In genomic region chr11:93120766-93121415, GRCm38 (mm10) we compare ENCODE assay signal across 27 mouse cellular contexts. TPM values are rescaled to one million over a fixed set of nuclear protein-coding genes. Genes with fewer than 3 reads are reported as not detected.
A peak's percentile ranks its signal among the peaks of the same experiment; 100 is the strongest.
DNase-seq lines count a peak whose midpoint lies in the region; ATAC-seq lines count a peak whose summit lies in the region.
"Had no signal": no experiment of that assay in that cellular context is flagged by ENCODE, and none has a peak within 500 bp of the region (broad histone marks: within the 10 kb centered on the region; RNA-seq: fewer than 3 reads in every experiment).

No protein-coding gene starts in this region.

- DNase-seq in cerebellum, postnatal 4 days (ENCODE audit: low spot score in 2 of 2) = no peak
- peak; percentile 67 for DNase-seq in midbrain, embryonic 11.5 days (ENCODE audit: low spot score, missing footprints)
- DNase-seq in cerebellum, postnatal 10 days = peak; percentile 25 to 35
- no peak for DNase-seq in retina, postnatal 1 day
- DNase-seq: adrenal gland, postnatal 10 days; gastrocnemius, postnatal 10 days; heart, adult 11 months; heart, postnatal 14 days; kidney, adult 8-10 months; lung, postnatal 4 days; thymus, postnatal 14 days had no signal

- no peak overlapping the region for H3K4me3 ChIP-seq in midbrain, embryonic 11.5 days (ENCODE audit: low read depth, low read length)
- H3K4me3 ChIP-seq in midbrain, embryonic 16.5 days (ENCODE audit: low read depth, low read length) = no peak overlapping the region
- H3K4me3 ChIP-seq in kidney, embryonic 16.5 days (ENCODE audit: low read length) = no peak overlapping the region
- no peak overlapping the region for H3K4me3 ChIP-seq in liver, embryonic 12.5 days
- H3K4me3 ChIP-seq: embryonic facial prominence, embryonic 10.5 days; forebrain, embryonic 12.5 days; heart, embryonic 12.5 days; hindbrain, embryonic 12.5 days; limb, embryonic 13.5 days; lung, embryonic 15.5 days; neural tube, embryonic 12.5 days had no signal

- H3K27me3 ChIP-seq in midbrain, embryonic 11.5 days (ENCODE audit: control insufficient read depth, insufficient read depth, low read length) = no peaks in the 10 kb centered on the region
- no peaks in the 10 kb centered on the region for H3K27me3 ChIP-seq in midbrain, embryonic 16.5 days (ENCODE audit: control insufficient read depth, insufficient read depth, low read depth, low read length)
- no peaks in the 10 kb centered on the region for H3K27me3 ChIP-seq in kidney, embryonic 16.5 days (ENCODE audit: insufficient read depth, low read length)
- no peaks in the 10 kb centered on the region for H3K27me3 ChIP-seq in liver, embryonic 12.5 days (replicated peaks)
- H3K27me3 ChIP-seq: forebrain, embryonic 12.5 days; heart, embryonic 12.5 days; hindbrain, embryonic 12.5 days; limb, embryonic 13.5 days; lung, embryonic 15.5 days; neural tube, embryonic 12.5 days had no signal

- no peak overlapping the region for H3K4me2 ChIP-seq in midbrain, embryonic 11.5 days
- H3K4me2 ChIP-seq in midbrain, embryonic 16.5 days (ENCODE audit: low read length) = no peak overlapping the region
- H3K4me2 ChIP-seq in kidney, embryonic 16.5 days (replicated peaks; ENCODE audit: low read depth, low read length) = no peak overlapping the region
- H3K4me2 ChIP-seq in liver, embryonic 12.5 days = no peak overlapping the region
- H3K4me2 ChIP-seq: forebrain, embryonic 12.5 days; heart, embryonic 12.5 days; hindbrain, embryonic 12.5 days; limb, embryonic 13.5 days; lung, embryonic 15.5 days; neural tube, embryonic 12.5 days had no signal

- H3K9ac ChIP-seq in midbrain, embryonic 11.5 days (ENCODE audit: low read length) = no peak overlapping the region
- no peak overlapping the region for H3K9ac ChIP-seq in midbrain, embryonic 16.5 days (ENCODE audit: low read depth, low read length)
- H3K9ac ChIP-seq in kidney, embryonic 16.5 days (replicated peaks; ENCODE audit: low read length) = no peak overlapping the region
- H3K9ac ChIP-seq in liver, embryonic 12.5 days = no peak overlapping the region
- H3K9ac ChIP-seq: forebrain, embryonic 12.5 days; heart, embryonic 12.5 days; hindbrain, embryonic 12.5 days; limb, embryonic 13.5 days; liver, embryonic 14.5 days; lung, embryonic 15.5 days; neural tube, embryonic 12.5 days had no signal

- ATAC-seq in cerebellum, adult (ENCODE audit: insufficient number of reproducible peaks, low FRiP score, low TSS enrichment) = peak; percentile 84; the same call in 1 of the 2 replicates
- ATAC-seq in midbrain, embryonic 11.5 days (ENCODE audit: low FRiP score) = no peak
- no peak for ATAC-seq in midbrain, embryonic 16.5 days
- ATAC-seq in kidney, embryonic 16.5 days (ENCODE audit: low FRiP score, low TSS enrichment) = no peak
- ATAC-seq in liver, embryonic 12.5 days = no peak
- ATAC-seq: CD4-positive, CD25-positive, alpha-beta regulatory T cell, adult 4 months; Patski had no signal

- H3K4me1 ChIP-seq in midbrain, embryonic 11.5 days (ENCODE audit: control insufficient read depth, insufficient read depth, low read length) = no peaks in the 10 kb centered on the region
- no peaks in the 10 kb centered on the region for H3K4me1 ChIP-seq in midbrain, embryonic 16.5 days (ENCODE audit: control insufficient read depth, insufficient read depth, low read length)
- no peaks in the 10 kb centered on the region for H3K4me1 ChIP-seq in kidney, embryonic 16.5 days (ENCODE audit: insufficient read depth, low read length)
- no peaks in the 10 kb centered on the region for H3K4me1 ChIP-seq in liver, embryonic 12.5 days
- H3K4me1 ChIP-seq: embryonic facial prominence, embryonic 10.5 days; forebrain, embryonic 12.5 days; heart, embryonic 12.5 days; hindbrain, embryonic 12.5 days; limb, embryonic 13.5 days; lung, embryonic 15.5 days; neural tube, embryonic 12.5 days had no signal

- 74% methylated on average over 10 of the region's 10 CpGs for WGBS in midbrain, embryonic 11.5 days
- WGBS in midbrain, embryonic 16.5 days = 77% methylated on average over 10 of the region's 10 CpGs
- 78% methylated on average over 10 of the region's 10 CpGs for WGBS in kidney, embryonic 16.5 days
- 56% methylated on average over 10 of the region's 10 CpGs for WGBS in liver, embryonic 12.5 days (ENCODE audit: insufficient replicate concordance)

- H3K27ac ChIP-seq in midbrain, embryonic 11.5 days (ENCODE audit: low read depth, low read length) = no peak overlapping the region
- H3K27ac ChIP-seq in midbrain, embryonic 16.5 days (ENCODE audit: low read length) = no peak overlapping the region
- no peak overlapping the region for H3K27ac ChIP-seq in kidney, embryonic 16.5 days (ENCODE audit: low read length)
- H3K27ac ChIP-seq in liver, embryonic 12.5 days = no peak overlapping the region
- H3K27ac ChIP-seq: embryonic facial prominence, embryonic 10.5 days; forebrain, embryonic 12.5 days; hindbrain, embryonic 12.5 days; limb, embryonic 13.5 days; liver, embryonic 14.5 days; lung, embryonic 15.5 days; neural tube, embryonic 12.5 days had no signal

- no peaks in the 10 kb centered on the region for H3K36me3 ChIP-seq in midbrain, embryonic 11.5 days (ENCODE audit: control insufficient read depth, insufficient read depth, low read length)
- no peaks in the 10 kb centered on the region for H3K36me3 ChIP-seq in midbrain, embryonic 16.5 days (ENCODE audit: control insufficient read depth, insufficient read depth, low read length)
- H3K36me3 ChIP-seq in kidney, embryonic 16.5 days (ENCODE audit: insufficient read depth, low read length) = no peaks in the 10 kb centered on the region
- H3K36me3 ChIP-seq in liver, embryonic 12.5 days = no peaks in the 10 kb centered on the region
- H3K36me3 ChIP-seq: embryonic facial prominence, embryonic 10.5 days; forebrain, embryonic 12.5 days; heart, embryonic 12.5 days; hindbrain, embryonic 12.5 days; limb, embryonic 13.5 days; lung, embryonic 15.5 days; neural tube, embryonic 12.5 days had no signal

- H3K9me3 ChIP-seq in midbrain, embryonic 11.5 days (ENCODE audit: control insufficient read depth, low read length) = no peaks in the 10 kb centered on the region
- no peaks in the 10 kb centered on the region for H3K9me3 ChIP-seq in midbrain, embryonic 16.5 days (replicated peaks; ENCODE audit: control insufficient read depth, low read length, poor library complexity, severe bottlenecking)
- no peaks in the 10 kb centered on the region for H3K9me3 ChIP-seq in kidney, embryonic 16.5 days (ENCODE audit: low read length)
- H3K9me3 ChIP-seq in liver, embryonic 12.5 days (replicated peaks) = no peaks in the 10 kb centered on the region
- H3K9me3 ChIP-seq: embryonic facial prominence, embryonic 10.5 days; forebrain, embryonic 12.5 days; heart, embryonic 12.5 days; hindbrain, embryonic 12.5 days; limb, embryonic 13.5 days; lung, embryonic 15.5 days; neural tube, embryonic 12.5 days had no signal

RNA-seq across cellular contexts. Expression of gene Car10, which starts 23.1 kb away (rescaled TPM):
- polyA plus RNA-seq in midbrain, embryonic 11.5 days (2014; fragmentation: Nextera tagmentation; extraction: Ambion mirVana) = 0.87 and 1.7 TPM in 2 replicates
- 53.7 and 65.4 TPM in 2 replicates for polyA plus RNA-seq in midbrain, embryonic 16.5 days (2015; fragmentation: Nextera tagmentation; extraction: Ambion mirVana)
- 0.22 and 0.33 TPM in 2 replicates for polyA plus RNA-seq in kidney, embryonic 16.5 days (2015; fragmentation: Nextera tagmentation; extraction: Ambion mirVana)
- polyA plus RNA-seq in liver, embryonic 12.5 days (2016; fragmentation: Nextera tagmentation; extraction: Ambion mirVana) = 0.05 and 0.07 TPM in 2 replicates
- polyA plus RNA-seq: CD4-positive, CD25-positive, alpha-beta regulatory T cell, adult 4 months; large intestine, adult 2 months; liver, embryonic 14.5 days; Patski; testis, adult 2 months had no signal

Comparison
In these comparisons a context has a peak if more than half of its experiments do, and no peak if none do; other contexts are left out.
1. DNase-seq: peak in midbrain, embryonic 11.5 days (single experiment) and cerebellum, postnatal 10 days (2 of 2); none in cerebellum, postnatal 4 days (0 of 2) and retina, postnatal 1 day (single experiment).
2. RNA of gene Car10, which starts 23.1 kb away (polyA plus RNA-seq): 53.7 to 65.4 TPM in midbrain, embryonic 16.5 days; 0.87 to 1.7 TPM in midbrain, embryonic 11.5 days, 0.22 to 0.33 TPM in kidney, embryonic 16.5 days and 0.05 to 0.07 TPM in liver, embryonic 12.5 days; every median in the first group is over 10 times any median in the second.